16 mouse cellular contexts compared by ENCODE assay signal in the genomic region with DNA sequence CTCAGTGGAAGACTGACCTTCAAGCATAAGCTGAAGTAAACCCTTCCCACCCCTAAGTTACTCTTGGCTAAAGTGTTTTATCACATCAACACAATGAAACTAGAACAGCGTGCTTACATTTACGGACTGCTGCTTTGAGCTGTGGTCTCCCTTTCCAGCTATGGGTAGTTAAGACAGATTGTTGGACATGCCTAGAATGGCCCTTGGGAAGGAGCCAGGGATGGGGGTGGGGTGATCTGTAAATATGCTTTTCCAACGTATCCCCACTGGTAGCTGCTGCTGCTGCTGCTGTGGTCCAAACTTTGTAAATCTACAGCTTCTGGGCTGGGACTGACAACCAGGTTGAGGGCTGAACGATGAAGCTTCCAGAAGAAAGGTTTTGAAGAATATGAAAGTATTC. TPM values are rescaled to one million over a fixed set of nuclear protein-coding genes. Genes with fewer than 3 reads are reported as not detected.
DNase-seq lines count a peak whose midpoint lies in the region; ATAC-seq and TF ChIP-seq lines count a peak whose summit lies in the region.
"Had no signal": no experiment of that assay in that cellular context is flagged by ENCODE, and none has a peak within 500 bp of the region (broad histone marks: within the 10 kb centered on the region; RNA-seq: fewer than 3 reads in every experiment).

No protein-coding gene starts in this region.

- 33% methylated on average over 4 of the region's 4 CpGs for WGBS in lung, embryonic 16.5 days
- WGBS in lung, adult 2 months = 59% methylated on average over 4 of the region's 4 CpGs
- WGBS in kidney, postnatal 0 days = 47% methylated on average over 4 of the region's 4 CpGs
- 32% methylated on average over 4 of the region's 4 CpGs for WGBS in stomach, embryonic 16.5 days

- H3K9ac ChIP-seq in lung, embryonic 16.5 days (ENCODE audit: low read length) = no peak overlapping the region
- no peak overlapping the region for H3K9ac ChIP-seq in kidney, postnatal 0 days (ENCODE audit: low read depth, low read length)
- H3K9ac ChIP-seq in stomach, embryonic 16.5 days (ENCODE audit: low read length) = no peak overlapping the region
- H3K9ac ChIP-seq: embryonic facial prominence, embryonic 13.5 days; heart, embryonic 12.5 days; hindbrain, embryonic 14.5 days had no signal

- peak; percentile 45 to 47 for DNase-seq in heart, postnatal 10 days
- DNase-seq in heart, adult 9 months (ENCODE audit: low spot score in 2 of 2) = no peak
- no peak for DNase-seq in lung, adult 2 months
- peak; percentile 72 for DNase-seq in kidney, postnatal 0 days (ENCODE audit: low spot score)
- no peak for DNase-seq in thymus, postnatal 36 days
- DNase-seq: cerebellum, postnatal 36 days; thymus, adult 2 months had no signal

- no peak overlapping the region for H3K4me3 ChIP-seq in lung, embryonic 16.5 days (ENCODE audit: low read length)
- no peak overlapping the region for H3K4me3 ChIP-seq in lung, adult 2 months (replicated peaks; ENCODE audit: extremely low read depth, low read depth, low read length)
- no peak overlapping the region for H3K4me3 ChIP-seq in kidney, postnatal 0 days (replicated peaks; ENCODE audit: low read depth, low read length)
- H3K4me3 ChIP-seq in stomach, embryonic 16.5 days (replicated peaks; ENCODE audit: low read length) = no peak overlapping the region
- H3K4me3 ChIP-seq: embryonic facial prominence, embryonic 13.5 days; heart, embryonic 12.5 days; layer of hippocampus, adult 2 months; megakaryocyte, embryonic 14.5 days had no signal

- H3K27me3 ChIP-seq in lung, embryonic 16.5 days (ENCODE audit: control insufficient read depth, insufficient read depth, low read depth, low read length) = no peaks in the 10 kb centered on the region
- H3K27me3 ChIP-seq in kidney, postnatal 0 days (ENCODE audit: insufficient read depth, low read length) = no peaks in the 10 kb centered on the region
- H3K27me3 ChIP-seq in stomach, embryonic 16.5 days (ENCODE audit: control insufficient read depth, insufficient read depth, low read length) = no peaks in the 10 kb centered on the region
- H3K27me3 ChIP-seq: embryonic facial prominence, embryonic 13.5 days; heart, embryonic 12.5 days; megakaryocyte, embryonic 14.5 days had no signal

- no peak overlapping the region for H3K4me2 ChIP-seq in lung, embryonic 16.5 days (ENCODE audit: low read depth, low read length)
- H3K4me2 ChIP-seq in kidney, postnatal 0 days (ENCODE audit: low read length) = no peak overlapping the region
- H3K4me2 ChIP-seq in stomach, embryonic 16.5 days (ENCODE audit: low read depth, low read length) = no peak overlapping the region
- H3K4me2 ChIP-seq: embryonic facial prominence, embryonic 13.5 days; heart, embryonic 12.5 days; hindbrain, embryonic 14.5 days; liver, embryonic 11.5 days had no signal

- H3K27ac ChIP-seq in lung, embryonic 16.5 days (ENCODE audit: low read length) = peak overlapping the region; percentile 62
- peak overlapping the region; percentile 79 for H3K27ac ChIP-seq in kidney, postnatal 0 days
- peak overlapping the region; percentile 50 for H3K27ac ChIP-seq in stomach, embryonic 16.5 days (ENCODE audit: low read length)
- H3K27ac ChIP-seq: embryonic facial prominence, embryonic 13.5 days; hindbrain, embryonic 14.5 days; layer of hippocampus, adult 2 months had no signal

- no peaks in the 10 kb centered on the region for H3K36me3 ChIP-seq in lung, embryonic 16.5 days (ENCODE audit: control insufficient read depth, insufficient read depth, low read length)
- no peaks in the 10 kb centered on the region for H3K36me3 ChIP-seq in kidney, postnatal 0 days (ENCODE audit: insufficient read depth, low read length)
- no peaks in the 10 kb centered on the region for H3K36me3 ChIP-seq in stomach, embryonic 16.5 days (ENCODE audit: control insufficient read depth, insufficient read depth, low read length)
- H3K36me3 ChIP-seq: embryonic facial prominence, embryonic 13.5 days; heart, embryonic 12.5 days had no signal

- peak; percentile 89 for ATAC-seq in lung, embryonic 16.5 days (ENCODE audit: low read depth)
- no peak for ATAC-seq in kidney, postnatal 0 days (replicated peaks; ENCODE audit: low FRiP score, low read depth)
- ATAC-seq in stomach, embryonic 16.5 days (ENCODE audit: insufficient read depth, low FRiP score) = peak; percentile 73
- ATAC-seq: forebrain, embryonic 14.5 days had no signal

- no peak for TF ChIP-seq POLR2A in lung, adult 2 months (IDR thresholded peaks at IDR 0.05; ENCODE audit: borderline replicate concordance, extremely low read depth, low read depth, low read length)

- TF ChIP-seq CTCF in lung, adult 2 months (IDR thresholded peaks at IDR 0.05; ENCODE audit: insufficient read depth, low read length) = no peak
- no peak for TF ChIP-seq CTCF in kidney, postnatal 0 days (IDR thresholded peaks at IDR 0.05; ENCODE audit: low read depth)

- no peaks in the 10 kb centered on the region for H3K9me3 ChIP-seq in lung, embryonic 16.5 days (ENCODE audit: control insufficient read depth, low read length)
- no peaks in the 10 kb centered on the region for H3K9me3 ChIP-seq in kidney, postnatal 0 days (replicated peaks; ENCODE audit: low read length)
- H3K9me3 ChIP-seq in stomach, embryonic 16.5 days (replicated peaks; ENCODE audit: control insufficient read depth, low read length) = no peaks in the 10 kb centered on the region
- H3K9me3 ChIP-seq: embryonic facial prominence, embryonic 13.5 days had no signal

- intact Hi-C loops in heart, postnatal 10 days (cut with DNase I) = no loop called here

- H3K4me1 ChIP-seq in lung, embryonic 16.5 days (replicated peaks; ENCODE audit: control insufficient read depth, insufficient read depth, low read length) = peaks cover 13% of the 10 kb centered on the region
- no peaks in the 10 kb centered on the region for H3K4me1 ChIP-seq in lung, adult 2 months (ENCODE audit: control insufficient read depth, insufficient read depth, low read length)
- H3K4me1 ChIP-seq in kidney, postnatal 0 days (replicated peaks; ENCODE audit: insufficient read depth, low read length) = peaks cover 4% of the 10 kb centered on the region; the same call in 1 of the 2 replicates
- peaks cover 15% of the 10 kb centered on the region for H3K4me1 ChIP-seq in stomach, embryonic 16.5 days (ENCODE audit: control insufficient read depth, insufficient read depth, low read length)
- H3K4me1 ChIP-seq: megakaryocyte, embryonic 14.5 days had no signal

RNA-seq across cellular contexts. Expression of a gene that starts 40.8 kb away (rescaled TPM):
- total RNA-seq in heart, postnatal 10 days (2021) = 100 to 1,000 TPM; 583 to 589 TPM
- 237 and 457 TPM in 2 replicates for polyA plus RNA-seq in lung, embryonic 16.5 days (2015; fragmentation: Nextera tagmentation; extraction: Ambion mirVana)
- polyA plus RNA-seq in lung, adult 2 months (2012; rRNA removed) = 44.4 and 49.7 TPM in 2 replicates
- polyA plus RNA-seq in kidney, postnatal 0 days (2015; fragmentation: Nextera tagmentation; extraction: Ambion mirVana) = 238 and 252 TPM in 2 replicates
- 229 and 338 TPM in 2 replicates for polyA plus RNA-seq in stomach, embryonic 16.5 days (2015; fragmentation: Nextera tagmentation; extraction: Ambion mirVana)

Comparison
In these comparisons a context has a peak if more than half of its experiments do, and no peak if none do; other contexts are left out.
1. DNase-seq: peak in heart, postnatal 10 days (2 of 2) and kidney, postnatal 0 days (single experiment); none in heart, adult 9 months (0 of 2), lung, adult 2 months (single experiment) and thymus, postnatal 36 days (0 of 2).
2. Peak in every context shown above with its lines, with median percentiles within 50 percentile points of each other: H3K27ac ChIP-seq.